Mouse (Mus musculus) hindbrain, embryonic 12.5 days (tissue): ENCODE measurements around the gene Sumo2. TPM values are rescaled to one million over a fixed set of nuclear protein-coding genes. Genes with fewer than 3 reads are reported as not detected.
A peak's percentile ranks its signal among the peaks of the same experiment; 100 is the strongest.

Experiments
- ATAC-seq: fragments of 200-750 bp; cut with Nextera tagmentation; 2 replicates; pipeline ENCODE4 v1.8.0; 2017; ENCODE audit warnings: moderate TSS enrichment; ENCODE audit not compliant: low FRiP score
- H3K27ac ChIP-seq: fragments of 300-500 bp; sonication (generic); 2 replicates; pipeline ENCODE4 v1.5.1; 2016; ENCODE audit warnings: mild to moderate bottlenecking
- H3K27me3 ChIP-seq: fragments of 300-500 bp; sonication (generic); 2 replicates; pipeline ENCODE4 v1.6.1; 2016; ENCODE audit warnings: mild to moderate bottlenecking
- H3K36me3 ChIP-seq: fragments of 300-500 bp; sonication (generic); 2 replicates; pipeline ENCODE4 v1.6.1; 2016; ENCODE audit warnings: mild to moderate bottlenecking
- H3K4me1 ChIP-seq: fragments of 300-500 bp; sonication (generic); 2 replicates; pipeline ENCODE4 v1.6.1; 2016
- H3K4me2 ChIP-seq: fragments of 300-500 bp; sonication (generic); replicated peaks from 2 replicates; pipeline ENCODE4 v1.6.1; 2016; ENCODE audit warnings: mild to moderate bottlenecking
- H3K4me3 ChIP-seq: fragments of 300-500 bp; sonication (generic); 2 replicates; pipeline ENCODE4 v1.5.1; 2016; ENCODE audit warnings: mild to moderate bottlenecking
- H3K9ac ChIP-seq: fragments of 300-500 bp; sonication (generic); 2 replicates; pipeline ENCODE4 v1.6.1; 2016; ENCODE audit warnings: mild to moderate bottlenecking, moderate library complexity
- H3K9me3 ChIP-seq: fragments of 300-500 bp; sonication (generic); replicated peaks from 2 replicates; pipeline ENCODE4 v1.6.1; 2016; ENCODE audit warnings: mild to moderate bottlenecking
- whole genome bisulfite sequencing: fragments of 180-500 bp; shearing (Covaris S2); methylation state at CpG from one replicate; pipeline ENCODE4 v1.1.7; 2016; 5-methylcytosine and 5-hydroxymethylcytosine counted together
- polyA plus RNA-seq: library from polyadenylated mRNA; unstranded; fragments of >200 nt; fragmentation: Nextera tagmentation; extraction: Ambion mirVana; gene quantifications from 2 replicates; pipeline ENCODE4 v1.2.1, GENCODE M21; 2016

Gene Sumo2
- polyA plus RNA-seq, 1 experiment from 2014 or later = 1,185 TPM

DNA sequence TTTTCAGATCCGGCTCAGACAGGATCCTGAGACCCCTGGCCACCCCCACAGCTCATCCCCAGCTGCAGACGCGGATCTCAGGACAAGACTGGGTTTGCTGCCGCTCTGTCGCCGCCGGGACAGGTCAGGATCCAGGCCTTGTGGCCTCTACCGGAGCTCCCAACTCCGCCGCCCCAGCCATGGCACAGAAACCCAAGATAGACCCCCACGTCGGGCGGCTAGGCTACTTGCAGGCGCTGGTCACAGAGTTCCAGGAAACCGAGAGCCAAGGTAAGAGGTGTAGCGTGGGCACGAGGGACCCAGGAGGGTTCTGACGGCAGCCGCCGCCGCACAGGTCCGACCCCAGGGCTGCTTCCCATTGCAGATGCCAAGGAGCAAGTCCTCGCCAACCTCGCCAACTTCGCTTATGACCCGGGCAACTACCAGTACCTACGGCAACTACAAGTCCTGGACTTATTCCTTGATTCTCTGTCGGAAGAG lies 60.3 kb downstream of the Sumo2 start:
- no peak overlapping the region for H3K27ac ChIP-seq
- H3K4me3 ChIP-seq = peak overlapping the region; percentile 73
- H3K27me3 ChIP-seq = no peaks in the 10 kb centered on the region
- no peak for ATAC-seq
- H3K4me2 ChIP-seq = peak overlapping the region; percentile 93
- H3K4me1 ChIP-seq = peaks cover 29% of the 10 kb centered on the region
- no peaks in the 10 kb centered on the region for H3K36me3 ChIP-seq
- no peaks in the 10 kb centered on the region for H3K9me3 ChIP-seq
- H3K9ac ChIP-seq = peak overlapping the region; percentile 71
- WGBS = 4% methylated on average over 28 of the region's 28 CpGs

DNA sequence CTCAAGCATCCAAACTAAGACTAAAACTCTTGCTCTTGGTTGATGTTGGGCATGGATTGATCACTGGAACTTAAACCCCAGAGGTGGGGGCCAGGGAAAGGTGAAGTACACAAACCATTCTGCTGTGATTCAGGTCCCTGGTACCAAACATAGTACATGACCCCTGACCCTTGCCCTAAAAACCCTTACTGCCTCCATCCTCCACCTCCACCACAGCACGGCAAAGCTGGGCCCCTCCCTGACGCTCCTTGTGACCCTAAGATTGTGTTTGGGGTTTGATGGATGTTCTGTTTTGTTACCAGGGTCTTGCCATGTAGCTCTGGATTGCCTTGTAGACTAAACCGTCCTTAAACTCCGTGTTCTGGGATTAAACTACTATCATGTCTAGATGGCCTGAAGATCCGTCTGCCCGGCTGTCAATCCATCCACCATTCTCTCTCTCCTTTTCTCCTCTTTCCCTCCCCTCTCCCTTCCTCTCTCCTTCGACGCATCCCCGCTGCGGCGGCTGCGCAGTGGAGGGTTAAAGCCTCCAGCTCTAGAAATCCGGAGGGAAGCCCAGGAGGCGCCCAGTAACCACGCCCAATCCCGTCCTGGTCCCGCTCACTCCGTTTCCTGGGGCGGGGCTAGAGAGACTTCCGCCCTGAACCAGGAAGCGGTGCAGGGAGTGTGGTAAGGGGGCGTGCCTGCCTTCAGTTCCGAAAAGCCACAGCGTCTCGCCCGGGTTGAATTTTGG lies 60.9 kb downstream of the Sumo2 start, which contains the start of gene Armc7:
TSS of gene Armc7 (plus strand) at position 643 of the 733 bp plus-strand sequence.
- Histone ChIP-seq H3K27ac (peak within 1 kb of the TSS; percentile 82), H3K27me3 (no peaks in the 10 kb centered on the region), H3K4me3 (peak within 1 kb of the TSS; percentile 73), H3K36me3 (no peaks in the 10 kb centered on the region), H3K4me2 (peak within 1 kb of the TSS; percentile 93), H3K9ac (peak within 1 kb of the TSS; percentile 71), H3K4me1 (peaks cover 29% of the 10 kb centered on the region), H3K9me3 (no peaks in the 10 kb centered on the region)
- under 1% methylated on average over 26 of the region's 26 CpGs for WGBS
- peak; percentile 95 for ATAC-seq

DNA sequence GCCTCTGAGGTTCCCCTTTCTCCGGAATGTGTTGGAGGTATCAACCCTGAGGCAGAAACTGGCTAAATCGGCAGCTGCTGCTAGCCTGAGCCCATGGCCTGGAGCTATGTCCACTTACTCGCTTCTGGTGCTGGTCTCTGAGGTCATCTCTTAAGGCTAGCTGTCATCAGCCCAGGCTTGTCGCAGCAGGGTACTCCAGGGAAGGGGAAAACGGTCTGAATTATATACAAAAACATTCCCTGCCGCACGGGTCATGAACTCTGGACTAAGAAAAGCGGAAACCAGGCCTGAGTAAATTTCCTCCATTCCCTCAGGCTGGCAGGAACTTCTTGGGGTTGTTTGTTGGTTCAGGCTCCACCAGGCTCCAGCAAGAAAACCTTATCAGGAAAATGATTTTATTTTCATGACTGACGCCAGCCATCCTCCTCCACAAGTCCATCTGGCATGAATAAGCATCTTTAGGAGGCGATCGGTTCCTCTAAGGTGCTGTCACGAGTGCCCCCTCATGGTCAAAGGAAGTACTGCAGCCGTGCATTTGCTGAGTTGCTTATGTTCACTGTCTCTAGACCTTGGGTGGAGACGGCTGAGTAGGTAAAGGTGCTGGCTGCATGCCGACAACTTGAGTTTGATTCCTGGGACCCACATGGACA lies 62.3 kb downstream of the Sumo2 start:
- WGBS = 14% methylated on average over 15 of the region's 15 CpGs
- peak; percentile 22; the same call in 1 of the 2 replicates for ATAC-seq
- H3K4me2 ChIP-seq = peak overlapping the region; percentile 19

More for the DNA sequence above, 62.3 kb downstream of the Sumo2 start:
- Histone ChIP-seq H3K9ac (no peak overlapping the region), H3K27me3 (no peaks in the 10 kb centered on the region), H3K4me3 (no peak overlapping the region), H3K27ac (peak overlapping the region; percentile 67), H3K9me3 (no peaks in the 10 kb centered on the region), H3K4me1 (peaks cover 29% of the 10 kb centered on the region), H3K36me3 (no peaks in the 10 kb centered on the region)

Other genes with a start within 250 kb of the Sumo2 start
- gene Fads6, start 238.6 kb downstream of the Sumo2 start, polyA plus RNA-seq = 0.13 and 0.25 TPM in 2 replicates
- not detected in 2 replicates for gene Otop2, start 229.1 kb downstream of the Sumo2 start, polyA plus RNA-seq
- not detected in 2 replicates for gene Ush1g, start 214.2 kb downstream of the Sumo2 start, polyA plus RNA-seq
- gene Otop3, start 201.5 kb downstream of the Sumo2 start, polyA plus RNA-seq = 0.13 and 0.17 TPM in 2 replicates
- 26.5 and 28.0 TPM in 2 replicates for gene Hid1, start 168.5 kb downstream of the Sumo2 start, polyA plus RNA-seq
- 27.6 and 28.8 TPM in 2 replicates for gene Cdr2l, start 154.4 kb downstream of the Sumo2 start, polyA plus RNA-seq
- gene Mrpl58, start 132.5 kb downstream of the Sumo2 start, polyA plus RNA-seq = 180 and 190 TPM in 2 replicates
- 810 and 835 TPM in 2 replicates for gene Atp5h, start 116.3 kb downstream of the Sumo2 start, polyA plus RNA-seq
- 30.0 and 33.0 TPM in 2 replicates for gene Kctd2, start 116.1 kb downstream of the Sumo2 start, polyA plus RNA-seq
- gene Trim80, start 95.7 kb downstream of the Sumo2 start, polyA plus RNA-seq = 0.20 TPM in 1 of 2 replicates, not detected in the other
- not detected in 2 replicates for gene Slc16a5, start 73.8 kb downstream of the Sumo2 start, polyA plus RNA-seq
- 10.2 and 15.2 TPM in 2 replicates for gene Armc7, start 60.6 kb downstream of the Sumo2 start, polyA plus RNA-seq
- 81.5 and 86.5 TPM in 2 replicates for gene Nt5c, start 44.4 kb downstream of the Sumo2 start, polyA plus RNA-seq
- 953 and 959 TPM in 2 replicates for gene Jpt1, start 21.9 kb downstream of the Sumo2 start, polyA plus RNA-seq
- gene Nup85, start 28.2 kb upstream of the Sumo2 start, polyA plus RNA-seq = 139 and 144 TPM in 2 replicates
- gene Mrps7, start 67.6 kb upstream of the Sumo2 start, polyA plus RNA-seq = 86.0 and 86.6 TPM in 2 replicates
- gene Gga3, start 67.8 kb upstream of the Sumo2 start, polyA plus RNA-seq = 30.3 and 33.7 TPM in 2 replicates
- 12.0 and 12.4 TPM in 2 replicates for gene Mif4gd, start 76.7 kb upstream of the Sumo2 start, polyA plus RNA-seq
- gene Slc25a19, start 92.0 kb upstream of the Sumo2 start, polyA plus RNA-seq = 24.7 and 26.5 TPM in 2 replicates
- gene Grb2, start 172.3 kb upstream of the Sumo2 start, polyA plus RNA-seq = 151 and 164 TPM in 2 replicates
- 41.6 and 42.1 TPM in 2 replicates for gene Tmem94, start 229.2 kb upstream of the Sumo2 start, polyA plus RNA-seq